Mouse (Mus musculus) adrenal gland, postnatal 25 days (tissue): ENCODE data around the gene Luc7l2. TPM values are rescaled to one million over a fixed set of nuclear protein-coding genes. Genes with fewer than 3 reads are reported as not detected.
A peak's percentile ranks its signal among the peaks of the same experiment; 100 is the strongest.
"Not testable (repeated sequence)": the region's sequence is repeated elsewhere in the genome, so short reads cannot be mapped to it uniquely, and the experiment has no call there.

Experiments
- DNase-seq: peaks from one replicate; pipeline ENCODE4 v3.0.0; 2021; ENCODE audit warnings: mixed read lengths
- long read RNA-seq: library from polyadenylated mRNA; stranded (forward); transcript quantifications from one replicate; pipeline ENCODE4 v2.0.0, GENCODE M21; 2021
- total RNA-seq: library from RNA; stranded (reverse); gene quantifications from 2 replicates; pipeline ENCODE4 v1.2.3, GENCODE M21; 2021

Luc7l2 gene
- total RNA-seq = 213 and 228 TPM in 2 replicates
- long read RNA-seq, full-length matches to known transcripts = 21 of 52 reads
- long read RNA-seq, partial matches to known transcripts = 22 of 52 reads
- long read RNA-seq, other reads (novel, unspliced or antisense) = 9 of 52 reads

GRCm38 (mm10) chr6:38551062-38551988 is at the start of gene Luc7l2:
Luc7l2 (plus strand) TSS chr6:38551334.
- peak; percentile 96 for DNase-seq

- DNase-seq = no peak
Measured at GRCm38 (mm10) chr6:38512096-38512495, 39.0 kb upstream of the Luc7l2 start.

GRCm38 (mm10) chr6:38512830-38513229 is 38.3 kb upstream of the Luc7l2 start:
- no peak for DNase-seq

- DNase-seq = no peak
Measured at GRCm38 (mm10) chr6:38515201-38515600, 35.9 kb upstream of the Luc7l2 start.

GRCm38 (mm10) chr6:38523851-38524250 is 27.3 kb upstream of the Luc7l2 start:
- no peak for DNase-seq

GRCm38 (mm10) chr6:38531211-38531820 is 19.8 kb upstream of the Luc7l2 start:
- no peak for DNase-seq

GRCm38 (mm10) chr6:38532500-38533420 is 18.4 kb upstream of the Luc7l2 start:
- DNase-seq = peak; percentile 27

- peak; percentile 94 for DNase-seq
Measured at GRCm38 (mm10) chr6:38533428-38534405, 17.4 kb upstream of the Luc7l2 start, which contains the start of gene Fmc1. Fmc1 (plus strand) TSS chr6:38533502.

- peak; percentile 100 for DNase-seq
Measured at GRCm38 (mm10) chr6:38534640-38535365, 16.3 kb upstream of the Luc7l2 start.

GRCm38 (mm10) chr6:38535366-38535690 is 15.8 kb upstream of the Luc7l2 start:
- DNase-seq = no peak

- DNase-seq = no peak
Measured at GRCm38 (mm10) chr6:38535788-38536187, 15.3 kb upstream of the Luc7l2 start.

- DNase-seq = not testable (repeated sequence)
Measured at GRCm38 (mm10) chr6:38544141-38544540, 7.0 kb upstream of the Luc7l2 start.

GRCm38 (mm10) chr6:38547005-38547404 is 4.1 kb upstream of the Luc7l2 start:
- not testable (repeated sequence) for DNase-seq

GRCm38 (mm10) chr6:38547707-38548106 is 3.4 kb upstream of the Luc7l2 start:
- no peak for DNase-seq

- not testable (repeated sequence) for DNase-seq
Measured at GRCm38 (mm10) chr6:38548595-38548994, 2.5 kb upstream of the Luc7l2 start.

GRCm38 (mm10) chr6:38549840-38550239 is 1.3 kb upstream of the Luc7l2 start:
- not testable (repeated sequence) for DNase-seq

- DNase-seq = peak; percentile 66
Measured at GRCm38 (mm10) chr6:38550250-38551061, 678 bp upstream of the Luc7l2 start.

- peak; percentile 98 for DNase-seq
Measured at GRCm38 (mm10) chr6:38551989-38552635, 978 bp downstream of the Luc7l2 start.

GRCm38 (mm10) chr6:38552636-38553000 is 1.5 kb downstream of the Luc7l2 start:
- no peak for DNase-seq
